Mouse (Mus musculus) MEL (cell line): ENCODE data around the gene Adam11. TPM values are rescaled to one million over a fixed set of nuclear protein-coding genes. Genes with fewer than 3 reads are reported as not detected.

Experiments
- DNase-seq: peaks from one replicate; pipeline ENCODE4 v3.0.0; 2011; ENCODE audit warnings: low read depth, low spot score
- H3K27ac ChIP-seq: 2 replicates; pipeline ENCODE4 v1.5.1; 2012; ENCODE audit warnings: low read depth, mild to moderate bottlenecking, control low read depth, low read length, moderate library complexity; ENCODE audit not compliant: control insufficient read depth
- H3K27me3 ChIP-seq, 2 experiments: fragments of 150-350 bp in 1 of 2; sonication (generic) in 1 of 2; 2 replicates each; pipeline ENCODE4 v1.6.1; 2012; ENCODE audit warnings: low read length in 2 of 2, mild to moderate bottlenecking in 2 of 2, improper control_type of control experiment in 1 of 2, moderate library complexity in 1 of 2; ENCODE audit not compliant: insufficient read depth in 2 of 2, control insufficient read depth in 1 of 2
- H3K36me3 ChIP-seq, 2 experiments: 2 replicates each; pipeline ENCODE4 v1.6.1; 2012 to 2014; ENCODE audit warnings: low read length in 2 of 2, improper control_type of control experiment in 1 of 2, inconsistent platforms in 1 of 2, mild to moderate bottlenecking in 1 of 2; ENCODE audit not compliant: insufficient read depth in 2 of 2, control insufficient read depth in 1 of 2
- H3K4me1 ChIP-seq, 2 experiments: fragments of 150-350 bp in 1 of 2; sonication (generic) in 1 of 2; 2 replicates each; pipeline ENCODE4 v1.6.1; 2012; ENCODE audit warnings: low read length in 2 of 2, improper control_type of control experiment in 1 of 2, mild to moderate bottlenecking in 1 of 2; ENCODE audit not compliant: insufficient read depth in 2 of 2, control insufficient read depth in 1 of 2
- H3K4me3 ChIP-seq, 2 experiments: fragments of 150-350 bp in 1 of 2; sonication (generic) in 1 of 2; 2 replicates each; pipeline ENCODE4 v1.5.1; 2012; ENCODE audit warnings: low read depth in 2 of 2, low read length in 2 of 2, mild to moderate bottlenecking in 2 of 2, moderate library complexity in 2 of 2, control low read depth in 1 of 2, improper control_type of control experiment in 1 of 2; ENCODE audit not compliant: control insufficient read depth in 1 of 2, insufficient read depth in 1 of 2
- H3K79me2 ChIP-seq: 2 replicates; pipeline ENCODE4 v1.6.1; 2012; ENCODE audit warnings: mild to moderate bottlenecking, low read length, moderate library complexity; ENCODE audit not compliant: control insufficient read depth, poor library complexity, insufficient read depth
- H3K9ac ChIP-seq: 2 replicates; pipeline ENCODE4 v1.6.1; 2012; ENCODE audit warnings: low read depth, mild to moderate bottlenecking, control low read depth, low read length, moderate library complexity; ENCODE audit not compliant: control insufficient read depth, poor library complexity, severe bottlenecking
- H3K9me3 ChIP-seq: fragments of 150-350 bp; sonication (generic); replicated peaks from 2 replicates; pipeline ENCODE4 v1.6.1; 2012; ENCODE audit warnings: mild to moderate bottlenecking, low read length, improper control_type of control experiment, moderate library complexity; ENCODE audit not compliant: insufficient read depth
- BHLHE40 ChIP-seq: IDR thresholded peaks from 2 replicates; pipeline ENCODE4 v1.6.1; 2012; ENCODE audit warnings: low read depth, mild to moderate bottlenecking, inconsistent platforms, low read length, improper control_type of control experiment, borderline replicate concordance
- CHD1 ChIP-seq: IDR thresholded peaks from 2 replicates; pipeline ENCODE4 v1.6.1; 2012; ENCODE audit warnings: low read depth, mild to moderate bottlenecking, inconsistent platforms, low read length, improper control_type of control experiment
- CTCF ChIP-seq, 3 experiments: IDR thresholded peaks in 2 of 3; conservative IDR thresholded peaks in 1 of 3; 2 replicates each; pipeline ENCODE4 v1.5.1; 2011 to 2012; ENCODE audit warnings: low read length in 3 of 3, low read depth in 2 of 3, mild to moderate bottlenecking in 2 of 3, improper control_type of control experiment in 1 of 3, inconsistent platforms in 1 of 3, mixed read lengths in 1 of 3, moderate library complexity in 1 of 3; ENCODE audit not compliant: control insufficient read depth in 1 of 3, insufficient read depth in 1 of 3, poor library complexity in 1 of 3, severe bottlenecking in 1 of 3
- E2F4 ChIP-seq: IDR thresholded peaks from 2 replicates; pipeline ENCODE4 v1.6.1; 2011; ENCODE audit warnings: low read depth, low read length, improper control_type of control experiment, borderline replicate concordance
- ELF1 ChIP-seq: IDR thresholded peaks from 2 replicates; pipeline ENCODE4 v1.6.1; 2014; ENCODE audit warnings: low read depth, mild to moderate bottlenecking, inconsistent platforms, low read length, improper control_type of control experiment, moderate library complexity
- ETS1 ChIP-seq: IDR thresholded peaks from 2 replicates; pipeline ENCODE4 v1.6.1; 2012; ENCODE audit warnings: low read depth, mild to moderate bottlenecking, inconsistent platforms, low read length, improper control_type of control experiment, moderate library complexity
- GABPA ChIP-seq: IDR thresholded peaks from 2 replicates; pipeline ENCODE4 v1.6.1; 2012; ENCODE audit warnings: low read depth, mild to moderate bottlenecking, inconsistent platforms, low read length, improper control_type of control experiment, moderate library complexity
- JUND ChIP-seq: IDR thresholded peaks from 2 replicates; pipeline ENCODE4 v1.6.1; 2011; ENCODE audit warnings: low read depth, mild to moderate bottlenecking, improper control_type of control experiment, low read length
- MAFK ChIP-seq: IDR thresholded peaks from 2 replicates; pipeline ENCODE4 v1.6.1; 2011; ENCODE audit warnings: low read depth, mild to moderate bottlenecking, low read length, improper control_type of control experiment, borderline replicate concordance
- MAX ChIP-seq: IDR thresholded peaks from 2 replicates; pipeline ENCODE4 v1.6.1; 2011; ENCODE audit warnings: low read length, improper control_type of control experiment
- MAZ ChIP-seq: IDR thresholded peaks from 2 replicates; pipeline ENCODE4 v1.6.1; 2012; ENCODE audit warnings: low read depth, mild to moderate bottlenecking, inconsistent platforms, low read length, improper control_type of control experiment
- MXI1 ChIP-seq: IDR thresholded peaks from 2 replicates; pipeline ENCODE4 v1.6.1; 2011; ENCODE audit warnings: mild to moderate bottlenecking, low read depth, low read length, improper control_type of control experiment
- MYC ChIP-seq: IDR thresholded peaks from 2 replicates; pipeline ENCODE4 v1.6.1; 2011; ENCODE audit warnings: low read depth, mild to moderate bottlenecking, low read length, improper control_type of control experiment, moderate library complexity
- NRF1 ChIP-seq: IDR thresholded peaks from 2 replicates; pipeline ENCODE4 v1.6.1; 2014; ENCODE audit warnings: low read depth, mild to moderate bottlenecking, inconsistent platforms, low read length, improper control_type of control experiment, moderate library complexity; ENCODE audit not compliant: poor library complexity, insufficient read depth, severe bottlenecking
- POLR2A ChIP-seq, 2 experiments: IDR thresholded peaks; 2 replicates each; pipeline ENCODE4 v1.6.1; 2011 to 2012; ENCODE audit warnings: low read length in 2 of 2, mild to moderate bottlenecking in 2 of 2, control low read depth in 1 of 2, improper control_type of control experiment in 1 of 2, low read depth in 1 of 2, moderate library complexity in 1 of 2; ENCODE audit not compliant: control insufficient read depth in 1 of 2, insufficient read depth in 1 of 2, poor library complexity in 1 of 2
- POLR2AphosphoS2 ChIP-seq: IDR thresholded peaks from 2 replicates; pipeline ENCODE4 v1.6.1; 2011; ENCODE audit warnings: low read length, improper control_type of control experiment
- POLR2AphosphoS5 ChIP-seq: IDR thresholded peaks from 2 replicates; pipeline ENCODE4 v1.6.1; 2012; ENCODE audit warnings: low read depth, borderline replicate concordance, mild to moderate bottlenecking, inconsistent platforms, low read length, moderate library complexity, mixed read lengths
- RAD21 ChIP-seq: IDR thresholded peaks from 2 replicates; pipeline ENCODE4 v1.6.1; 2011; ENCODE audit warnings: mild to moderate bottlenecking, low read depth, low read length, improper control_type of control experiment
- RCOR1 ChIP-seq: IDR thresholded peaks from 2 replicates; pipeline ENCODE4 v1.6.1; 2012; ENCODE audit warnings: low read depth, mild to moderate bottlenecking, inconsistent platforms, low read length, improper control_type of control experiment
- SIN3A ChIP-seq: IDR thresholded peaks from 2 replicates; pipeline ENCODE4 v1.6.1; 2012; ENCODE audit warnings: low read length, improper control_type of control experiment, inconsistent platforms
- TAL1 ChIP-seq: IDR thresholded peaks from 2 replicates; pipeline ENCODE4 v1.6.1; 2012; ENCODE audit warnings: mild to moderate bottlenecking, inconsistent platforms, low read length, moderate library complexity, mixed read lengths
- TBP ChIP-seq: IDR thresholded peaks from 2 replicates; pipeline ENCODE4 v1.8.0; 2011; ENCODE audit warnings: low read depth, low read length, improper control_type of control experiment
- TCF12 ChIP-seq: IDR thresholded peaks from 2 replicates; pipeline ENCODE4 v1.6.1; 2014; ENCODE audit warnings: low read depth, mild to moderate bottlenecking, inconsistent platforms, low read length, improper control_type of control experiment, moderate library complexity
- USF1 ChIP-seq: IDR thresholded peaks from 2 replicates; pipeline ENCODE4 v1.6.1; 2014; ENCODE audit warnings: low read depth, mild to moderate bottlenecking, inconsistent platforms, low read length, improper control_type of control experiment, moderate library complexity
- USF2 ChIP-seq, 2 experiments: IDR thresholded peaks; 2 replicates each; pipeline ENCODE4 v1.6.1; 2011 to 2012; ENCODE audit warnings: improper control_type of control experiment in 2 of 2, low read length in 2 of 2, borderline replicate concordance in 1 of 2, inconsistent platforms in 1 of 2, low read depth in 1 of 2, mild to moderate bottlenecking in 1 of 2; ENCODE audit not compliant: insufficient read depth in 1 of 2
- ZC3H11A ChIP-seq: IDR thresholded peaks from 2 replicates; pipeline ENCODE4 v1.6.1; 2012; ENCODE audit warnings: low read depth, mild to moderate bottlenecking, inconsistent platforms, low read length, improper control_type of control experiment
- ZKSCAN1 ChIP-seq: IDR thresholded peaks from 2 replicates; pipeline ENCODE4 v1.6.1; 2012; ENCODE audit warnings: low read depth, mild to moderate bottlenecking, inconsistent platforms, low read length, improper control_type of control experiment, moderate library complexity
- polyA plus RNA-seq, 2 experiments: library from polyadenylated mRNA; stranded (reverse) in 1 of 2; unstranded in 1 of 2; fragments of >175 nt in 1 of 2; fragments of >200 nt in 1 of 2; gene quantifications; 2 replicates each; pipeline versions ENCODE4 v1.2.1 to v1.2.4; 2012; ENCODE audit warnings: low replicate concordance in 2 of 2, low read depth in 1 of 2; ENCODE audit not compliant: insufficient read length in 2 of 2, insufficient read depth in 1 of 2, missing spikeins in 1 of 2
- total RNA-seq: library from RNA; depleted of rRNA; stranded (reverse); fragments of 300-350 nt; gene quantifications from 2 replicates; pipeline ENCODE4 v1.2.3, GENCODE M21; 2012

Gene Adam11
- total and polyA plus RNA-seq, 3 experiments, result 0.08 to 0.36 TPM; not detected in 1

GRCm38 (mm10) chr11:102787688-102788177 lies 26.5 kb downstream of the Adam11 start:
- TF ChIP-seq POLR2AphosphoS2 (no peak), RAD21 (no peak), NRF1 (no peak), TBP (no peak), JUND (no peak), E2F4 (no peak), TCF12 (no peak), ZC3H11A (no peak), CHD1 (no peak), SIN3A (no peak), POLR2AphosphoS5 (no peak), MAX (no peak), USF1 (no peak), MAZ (no peak), CTCF (IDR thresholded peaks at IDR 0.05 in 2 of 3, conservative IDR thresholded peaks at IDR 0.05 in 1 of 3; ENCODE audit: control insufficient read depth in 1 of 3, insufficient read depth in 1 of 3, low read depth in 2 of 3, low read length in 3 of 3, poor library complexity in 1 of 3, severe bottlenecking in 1 of 3) (no peak), TAL1 (no peak), USF2 (IDR thresholded peaks at IDR 0.05; ENCODE audit: borderline replicate concordance in 1 of 2, insufficient read depth in 1 of 2, low read depth in 1 of 2, low read length in 2 of 2) (no peak), MXI1 (no peak)
- no peak for DNase-seq
- Histone ChIP-seq H3K79me2 (no peaks in the 10 kb centered on the region), H3K4me1 (no peaks in the 10 kb centered on the region), H3K9me3 (no peaks in the 10 kb centered on the region), H3K27me3 (peaks cover 20 to 29% of the 10 kb centered on the region in 2 experiments), H3K4me3 (no peak overlapping the region), H3K9ac (no peak overlapping the region), H3K36me3 (no peaks in the 10 kb centered on the region), H3K27ac (no peak overlapping the region)

- no peaks in the 10 kb centered on the region for H3K9me3 ChIP-seq
- DNase-seq, result no peak
- no peaks in the 10 kb centered on the region for H3K79me2 ChIP-seq
- H3K36me3 ChIP-seq, result no peaks in the 10 kb centered on the region
- no peak overlapping the region for H3K27ac ChIP-seq
- TF ChIP-seq CTCF (IDR thresholded peaks at IDR 0.05 in 2 of 3, conservative IDR thresholded peaks at IDR 0.05 in 1 of 3; ENCODE audit: control insufficient read depth in 1 of 3, insufficient read depth in 1 of 3, low read depth in 2 of 3, low read length in 3 of 3, poor library complexity in 1 of 3, severe bottlenecking in 1 of 3), result no peak
- TF ChIP-seq ELF1, result no peak
- no peak for TF ChIP-seq GABPA
- TF ChIP-seq RCOR1, result no peak
- TF ChIP-seq MXI1, result no peak
- TF ChIP-seq POLR2AphosphoS2, result no peak
- TF ChIP-seq ETS1, result no peak
- TF ChIP-seq BHLHE40, result no peak
- no peak for TF ChIP-seq ZKSCAN1
- no peak for TF ChIP-seq TCF12
- no peak for TF ChIP-seq E2F4
- no peak for TF ChIP-seq MAFK
- TF ChIP-seq ZC3H11A, result no peak
- no peak for TF ChIP-seq POLR2A (IDR thresholded peaks at IDR 0.05; ENCODE audit: control insufficient read depth in 1 of 2, insufficient read depth in 1 of 2, low read depth in 1 of 2, low read length in 2 of 2, poor library complexity in 1 of 2)
- TF ChIP-seq MAX, result no peak
- no peak for TF ChIP-seq MYC
- H3K27me3 ChIP-seq, result peaks cover 32 to 45% of the 10 kb centered on the region in 2 experiments
- H3K4me1 ChIP-seq, result no peaks in the 10 kb centered on the region
- H3K9ac ChIP-seq, result no peak overlapping the region
- no peak overlapping the region for H3K4me3 ChIP-seq
Measured at GRCm38 (mm10) chr11:102791682-102792445, 30.6 kb downstream of the Adam11 start.
